Mouse (Mus musculus) CH12.LX (cell line): ENCODE measurements at regions not wholly inside any gene's neighbourhood (a gene's known extent, or its start where the extent isn't known, plus 50 kb on each side); places are given as distances from the start of the nearest gene placed in this dataset.

ENCODE experiments used
- DNase-seq: peaks from one replicate; pipeline ENCODE4 v3.0.0-alpha.2; 2013; ENCODE audit errors: extremely low read depth
- H3K27ac ChIP-seq: 2 replicates; pipeline ENCODE4 v1.5.1; 2012; ENCODE audit warnings: low read depth, mild to moderate bottlenecking, control low read depth, moderate library complexity; ENCODE audit not compliant: insufficient read depth
- H3K27me3 ChIP-seq: replicated peaks from 2 replicates; pipeline ENCODE3; 2012; ENCODE audit warnings: inconsistent platforms
- H3K36me3 ChIP-seq, 2 experiments: replicated peaks in 1 of 2; 2 replicates each; pipeline versions ENCODE3 to v1.6.1; 2012; ENCODE audit warnings: inconsistent platforms in 1 of 2, low read length in 1 of 2, mild to moderate bottlenecking in 1 of 2, mixed read lengths in 1 of 2, moderate library complexity in 1 of 2; ENCODE audit not compliant: control insufficient read depth in 1 of 2, insufficient read depth in 1 of 2
- H3K4me1 ChIP-seq, 2 experiments: 2 replicates each; pipeline ENCODE4 v1.6.1; 2012; ENCODE audit warnings: inconsistent platforms in 1 of 2, moderate library complexity in 1 of 2; ENCODE audit not compliant: insufficient read depth in 2 of 2, control insufficient read depth in 1 of 2
- H3K4me2 ChIP-seq: 2 replicates; pipeline ENCODE4 v1.6.1; 2012; ENCODE audit warnings: low read depth, mild to moderate bottlenecking, control low read depth; ENCODE audit not compliant: poor library complexity, insufficient read depth, severe bottlenecking
- H3K4me3 ChIP-seq, 3 experiments: fragments of 150-350 bp in 1 of 3; sonication (generic) in 1 of 3; replicated peaks in 1 of 3; 2 replicates each; pipeline versions ENCODE3 to v1.5.1; 2011 to 2012; ENCODE audit warnings: low read depth in 2 of 3, low read length in 2 of 3, mild to moderate bottlenecking in 2 of 3, moderate library complexity in 2 of 3, control low read depth in 1 of 3, improper control_type of control experiment in 1 of 3, inconsistent platforms in 1 of 3, mixed read lengths in 1 of 3; ENCODE audit not compliant: poor library complexity in 1 of 3
- H3K79me2 ChIP-seq: replicated peaks from 2 replicates; pipeline ENCODE4 v1.6.1; 2012; ENCODE audit warnings: mild to moderate bottlenecking, moderate library complexity; ENCODE audit not compliant: control insufficient read depth, poor library complexity, insufficient read depth, severe bottlenecking; ENCODE audit errors: extremely low read depth
- H3K9ac ChIP-seq: 2 replicates; pipeline ENCODE4 v1.6.1; 2012; ENCODE audit warnings: low read depth, mild to moderate bottlenecking, control low read depth, moderate library complexity; ENCODE audit not compliant: insufficient read depth
- H3K9me3 ChIP-seq: replicated peaks from 2 replicates; pipeline ENCODE3; 2012; ENCODE audit warnings: low read length, inconsistent platforms, mixed read lengths
- BHLHE40 ChIP-seq: IDR thresholded peaks from 2 replicates; pipeline ENCODE4 v1.6.1; 2011; ENCODE audit warnings: mild to moderate bottlenecking, low read depth, low read length, improper control_type of control experiment
- CHD1 ChIP-seq: IDR thresholded peaks from 2 replicates; pipeline ENCODE4 v1.6.1; 2012; ENCODE audit warnings: low read depth, low read length, improper control_type of control experiment, inconsistent platforms
- CTCF ChIP-seq, 2 experiments: IDR thresholded peaks in 1 of 2; conservative IDR thresholded peaks in 1 of 2; 2 replicates each; pipeline ENCODE4 v1.5.1; 2011 to 2012; ENCODE audit warnings: low read depth in 2 of 2, low read length in 2 of 2, improper control_type of control experiment in 1 of 2, inconsistent platforms in 1 of 2, mild to moderate bottlenecking in 1 of 2, moderate library complexity in 1 of 2
- E2F4 ChIP-seq: IDR thresholded peaks from 2 replicates; pipeline ENCODE4 v1.6.1; 2011; ENCODE audit warnings: low read depth, low read length, improper control_type of control experiment; ENCODE audit not compliant: insufficient replicate concordance
- ELF1 ChIP-seq: IDR thresholded peaks from 2 replicates; pipeline ENCODE4 v1.6.1; 2014; ENCODE audit warnings: low read depth, mild to moderate bottlenecking, inconsistent platforms, low read length, improper control_type of control experiment
- JUN ChIP-seq: IDR thresholded peaks from 2 replicates; pipeline ENCODE4 v1.6.1; 2011; ENCODE audit warnings: low read depth, mild to moderate bottlenecking, low read length, improper control_type of control experiment, moderate library complexity; ENCODE audit not compliant: insufficient read depth
- JUND ChIP-seq: conservative IDR thresholded peaks from 2 replicates; pipeline ENCODE4 v1.6.1; 2011; ENCODE audit warnings: low read depth, low read length, improper control_type of control experiment
- MAZ ChIP-seq: IDR thresholded peaks from 2 replicates; pipeline ENCODE4 v1.6.1; 2012; ENCODE audit warnings: low read depth, mild to moderate bottlenecking, inconsistent platforms, low read length, improper control_type of control experiment, moderate library complexity
- MEF2A ChIP-seq: IDR thresholded peaks from 2 replicates; pipeline ENCODE4 v1.6.1; 2014; ENCODE audit warnings: low read depth, mild to moderate bottlenecking, inconsistent platforms, low read length, improper control_type of control experiment, borderline replicate concordance
- NELFE ChIP-seq: IDR thresholded peaks from 2 replicates; pipeline ENCODE4 v1.6.1; 2011; ENCODE audit warnings: low read depth, low read length, improper control_type of control experiment
- NRF1 ChIP-seq: IDR thresholded peaks from 2 replicates; pipeline ENCODE4 v1.6.1; 2014; ENCODE audit warnings: low read depth, mild to moderate bottlenecking, inconsistent platforms, low read length, improper control_type of control experiment, moderate library complexity
- RAD21 ChIP-seq: IDR thresholded peaks from 2 replicates; pipeline ENCODE4 v1.6.1; 2011; ENCODE audit warnings: low read depth, mild to moderate bottlenecking, low read length, improper control_type of control experiment, moderate library complexity
- SIN3A ChIP-seq: IDR thresholded peaks from 2 replicates; pipeline ENCODE4 v1.6.1; 2012; ENCODE audit warnings: low read length, improper control_type of control experiment, inconsistent platforms
- SMC3 ChIP-seq: IDR thresholded peaks from 2 replicates; pipeline ENCODE4 v1.6.1; 2011; ENCODE audit warnings: low read depth, low read length, improper control_type of control experiment
- TCF12 ChIP-seq: IDR thresholded peaks from 2 replicates; pipeline ENCODE4 v1.6.1; 2014; ENCODE audit warnings: low read depth, mild to moderate bottlenecking, inconsistent platforms, low read length, improper control_type of control experiment
- USF2 ChIP-seq: conservative IDR thresholded peaks from 2 replicates; pipeline ENCODE4 v1.6.1; 2011; ENCODE audit warnings: low read depth, low read length, improper control_type of control experiment
- dilution Hi-C: fragments of 300-500 bp; cut with MboI; formaldehyde crosslinking; loops from 2 replicates; pipeline ENCODE4 v1.14.3; 2020; ENCODE audit warnings: low sequenced_read_pairs; ENCODE audit not compliant: extremely low pct_unique_long_range_greater_than_20kb, extremely low pct_ligation_motif_present
- in situ Hi-C: fragments of 300-500 bp; cut with MboI; formaldehyde crosslinking; loops from 3 replicates; pipeline ENCODE4 v1.14.3; 2019; ENCODE audit warnings: low sequenced_read_pairs, low pct_ligation_motif_present, low pct_unique_long_range_greater_than_20kb, mixed read lengths

DNA sequence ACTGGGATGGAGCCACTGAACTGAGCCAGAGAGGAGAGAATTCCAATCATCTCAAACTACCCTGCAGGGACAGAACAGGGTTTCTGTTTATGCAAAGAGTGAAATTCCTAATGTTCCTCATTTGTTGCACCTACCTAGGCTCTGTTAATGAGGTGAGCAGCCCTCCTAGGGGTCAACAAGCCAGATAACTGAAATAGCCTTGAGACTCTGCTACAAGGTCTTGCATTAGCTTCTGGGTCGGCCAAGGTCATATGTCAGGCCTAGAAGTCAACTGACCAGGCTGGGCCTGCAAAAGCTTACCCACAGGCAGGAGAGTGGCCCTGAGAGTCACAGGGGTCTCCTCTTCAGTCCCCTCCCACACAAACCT, 491.4 kb downstream of the Prss52 start:
- H3K27me3 ChIP-seq = peaks cover 2% of the 10 kb centered on the region

DNA sequence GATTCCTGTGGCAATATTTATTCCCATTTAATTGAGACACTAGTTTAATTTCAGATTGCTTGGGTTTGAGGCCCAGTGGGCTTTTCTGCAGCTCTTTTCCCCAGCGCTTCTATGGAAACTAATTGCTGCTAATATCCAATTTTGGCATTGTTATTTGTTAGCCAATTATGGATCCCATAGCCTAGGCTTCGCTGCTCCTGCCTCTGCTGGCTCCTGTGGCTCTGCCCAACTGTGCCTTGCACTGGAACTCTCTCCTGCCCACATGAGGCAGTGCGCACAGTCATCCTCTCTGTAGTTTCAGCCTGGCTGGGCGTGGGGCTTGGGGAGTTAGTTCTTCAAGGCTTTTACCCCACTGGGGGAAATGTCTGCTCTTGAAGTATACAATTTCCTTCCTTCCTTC, 491.8 kb downstream of the Prss52 start:
- Histone ChIP-seq H3K9ac (no peak overlapping the region), H3K4me1 (no peaks in the 10 kb centered on the region), H3K36me3 (no peaks in the 10 kb centered on the region), H3K4me3 (no peak overlapping the region), H3K27ac (no peak overlapping the region), H3K9me3 (no peaks in the 10 kb centered on the region), H3K79me2 (no peaks in the 10 kb centered on the region), H3K4me2 (no peak overlapping the region), H3K27me3 (no peaks in the 10 kb centered on the region)
- TF ChIP-seq JUN (no peak), NRF1 (no peak), USF2 (no peak), ELF1 (no peak), CTCF (conservative IDR thresholded peaks at IDR 0.05 in 1 of 2, IDR thresholded peaks at IDR 0.05 in 1 of 2; ENCODE audit: low read depth in 2 of 2, low read length in 2 of 2) (no peak)
- in situ Hi-C loops = no loop called here
- no peak for DNase-seq
- dilution Hi-C loops = no loop called here

More for the DNA sequence above, 491.4 kb downstream of the Prss52 start:
- Histone ChIP-seq H3K9me3 (no peaks in the 10 kb centered on the region), H3K36me3 (no peaks in the 10 kb centered on the region), H3K4me3 (no peak overlapping the region), H3K27ac (no peak overlapping the region), H3K4me2 (no peak overlapping the region), H3K4me1 (no peaks in the 10 kb centered on the region), H3K79me2 (no peaks in the 10 kb centered on the region), H3K9ac (no peak overlapping the region)
- TF ChIP-seq RAD21 (no peak), TCF12 (no peak), JUN (no peak), E2F4 (no peak), SIN3A (no peak), MAZ (no peak), JUND (no peak), NELFE (no peak), SMC3 (no peak), CHD1 (no peak), CTCF (conservative IDR thresholded peaks at IDR 0.05 in 1 of 2, IDR thresholded peaks at IDR 0.05 in 1 of 2; ENCODE audit: low read depth in 2 of 2, low read length in 2 of 2) (no peak), MEF2A (no peak), BHLHE40 (no peak)
- in situ Hi-C loops (no loop called here), dilution Hi-C loops (no loop called here)
- no peak for DNase-seq
